19 mouse cellular contexts compared by ENCODE assay signal in genomic region chr16:23214314-23214713, GRCm38 (mm10).
"Had no signal": no experiment of that assay in that cellular context is flagged by ENCODE, and none has a peak within 500 bp of the region (broad histone marks: within the 10 kb centered on the region; RNA-seq: fewer than 3 reads in every experiment).

No protein-coding gene starts in this region.

- H3K9me3 ChIP-seq: liver, embryonic 13.5 days; midbrain, embryonic 10.5 days; midbrain, embryonic 13.5 days; neural tube, embryonic 13.5 days had no signal

- H3K36me3 ChIP-seq: liver, embryonic 13.5 days; midbrain, embryonic 10.5 days; midbrain, embryonic 13.5 days; neural tube, embryonic 13.5 days had no signal

- H3K27ac ChIP-seq: liver, embryonic 13.5 days; midbrain, embryonic 10.5 days; midbrain, embryonic 13.5 days; neural tube, embryonic 13.5 days had no signal

- ATAC-seq: intestine, embryonic 16.5 days; lung, postnatal 0 days; midbrain, embryonic 13.5 days; midbrain, embryonic 16.5 days had no signal

- H3K4me3 ChIP-seq: liver, embryonic 13.5 days; megakaryocyte, embryonic 14.5 days; midbrain, embryonic 10.5 days; midbrain, embryonic 13.5 days; myocyte; neural tube, embryonic 13.5 days had no signal

- DNase-seq: kidney, adult 2 months; kidney, postnatal 10 days; kidney, postnatal 36 days; liver, embryonic 13.5 days; lung, adult 2 months; lung, postnatal 36 days; right cerebral cortex, postnatal 14 days; right cerebral cortex, postnatal 4 days; thymus, adult 2 months; thymus, postnatal 14 days; thymus, postnatal 4 days had no signal

- H3K4me2 ChIP-seq: liver, embryonic 13.5 days; midbrain, embryonic 13.5 days; neural tube, embryonic 13.5 days had no signal

- H3K4me1 ChIP-seq: midbrain, embryonic 10.5 days; midbrain, embryonic 13.5 days; neural tube, embryonic 13.5 days had no signal

- H3K9ac ChIP-seq: liver, embryonic 13.5 days; midbrain, embryonic 13.5 days; neural tube, embryonic 13.5 days had no signal

- H3K27me3 ChIP-seq: liver, embryonic 13.5 days; midbrain, embryonic 13.5 days; neural tube, embryonic 13.5 days had no signal
